Mouse (Mus musculus) kidney, embryonic 16.5 days (tissue): ENCODE results near the gene Rusc1. TPM values are rescaled to one million over a fixed set of nuclear protein-coding genes. Genes with fewer than 3 reads are reported as not detected.

Source experiments
- ATAC-seq: fragments of 200-750 bp; cut with Nextera tagmentation; 2 replicates; pipeline ENCODE4 v1.8.0; 2017; ENCODE audit warnings: moderate TSS enrichment; ENCODE audit not compliant: low FRiP score, low TSS enrichment
- H3K27ac ChIP-seq: fragments of 300-500 bp; sonication (generic); 2 replicates; pipeline ENCODE4 v1.5.1; 2014; ENCODE audit warnings: low read length
- H3K27me3 ChIP-seq: fragments of 300-500 bp; sonication (generic); 2 replicates; pipeline ENCODE4 v1.6.1; 2014; ENCODE audit warnings: low read length, control low read depth, mixed read lengths; ENCODE audit not compliant: insufficient read depth
- H3K36me3 ChIP-seq: fragments of 300-500 bp; sonication (generic); 2 replicates; pipeline ENCODE4 v1.6.1; 2014; ENCODE audit warnings: low read length, control low read depth, mixed read lengths; ENCODE audit not compliant: insufficient read depth
- H3K4me1 ChIP-seq: fragments of 300-500 bp; sonication (generic); 2 replicates; pipeline ENCODE4 v1.6.1; 2014; ENCODE audit warnings: low read length, control low read depth, mixed read lengths; ENCODE audit not compliant: insufficient read depth
- H3K4me2 ChIP-seq: fragments of 300-500 bp; sonication (generic); replicated peaks from 2 replicates; pipeline ENCODE4 v1.6.1; 2014; ENCODE audit warnings: low read depth, low read length
- H3K4me3 ChIP-seq: fragments of 300-500 bp; sonication (generic); 2 replicates; pipeline ENCODE4 v1.5.1; 2014; ENCODE audit warnings: mild to moderate bottlenecking, low read length
- H3K9ac ChIP-seq: fragments of 300-500 bp; sonication (generic); replicated peaks from 2 replicates; pipeline ENCODE4 v1.6.1; 2014; ENCODE audit warnings: low read length
- H3K9me3 ChIP-seq: fragments of 300-500 bp; sonication (generic); 2 replicates; pipeline ENCODE4 v1.6.1; 2016; ENCODE audit warnings: low read length, control low read depth
- WGBS: fragments of 180-500 bp; shearing (Covaris S2); extraction: QIAGEN DNeasy Blood & Tissue Kit; methylation state at CpG from one replicate; pipeline ENCODE4 v1.1.7; 2014; 5-methylcytosine and 5-hydroxymethylcytosine counted together
- polyA plus RNA-seq: library from polyadenylated mRNA; unstranded; fragments of >200 nt; fragmentation: Nextera tagmentation; extraction: Ambion mirVana; gene quantifications from 2 replicates; pipeline ENCODE4 v1.2.1, GENCODE M21; 2015

The Rusc1 gene
- polyA plus RNA-seq, 1 experiment from 2014 or later: 21.3 TPM

GRCm38 (mm10) chr3:89100811-89101210 is 7.7 kb upstream of the Rusc1 start, which contains the start of gene Gm43738:
TSS of gene Gm43738 (minus strand) at chr3:89101099.
- Histone ChIP-seq H3K4me3 (peak within 1 kb of the TSS; percentile 63), H3K9ac (peak within 1 kb of the TSS; percentile 70), H3K4me2 (peak within 1 kb of the TSS; percentile 76), H3K27me3 (no peaks in the 10 kb centered on the region), H3K36me3 (peaks cover 28% of the 10 kb centered on the region), H3K9me3 (no peaks in the 10 kb centered on the region), H3K4me1 (peaks cover 25% of the 10 kb centered on the region), H3K27ac (peak within 1 kb of the TSS; percentile 21)
- no peak for ATAC-seq
- 31% methylated on average over 7 of the region's 7 CpGs for WGBS

DNA sequence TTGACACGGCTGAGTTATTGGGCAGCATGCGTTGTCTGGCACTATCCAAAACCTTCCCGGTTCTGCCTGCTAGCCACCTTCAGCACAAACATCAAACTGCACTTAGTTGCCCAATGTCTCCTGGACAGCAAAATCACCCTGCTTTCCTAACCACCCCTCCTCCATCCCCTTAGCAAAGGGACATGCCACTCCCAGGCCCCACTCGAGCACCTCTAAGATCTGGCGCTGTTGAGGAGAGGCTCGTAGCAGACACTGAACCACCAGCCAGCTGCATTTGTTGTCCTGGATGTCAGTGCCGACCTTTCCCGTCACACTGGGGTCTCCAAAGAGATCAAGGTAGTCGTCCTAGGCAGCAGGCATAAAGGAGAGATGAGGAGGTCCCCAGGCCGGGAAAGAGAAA is 910 bp upstream of the Rusc1 start:
- H3K9me3 ChIP-seq: no peaks in the 10 kb centered on the region
- ATAC-seq: no peak
- no peak overlapping the region for H3K4me3 ChIP-seq
- H3K4me1 ChIP-seq: peaks cover 30% of the 10 kb centered on the region
- 0 out of 2 replicates have a peak overlapping the region, but pooled peaks have one; percentile 57 for H3K4me2 ChIP-seq
- 80% methylated on average over 10 of the region's 10 CpGs for WGBS
- 0 out of 2 replicates have a peak overlapping the region, but pooled peaks have one; percentile 14 for H3K27ac ChIP-seq
- H3K27me3 ChIP-seq: peaks cover 8% of the 10 kb centered on the region
- peaks cover 35% of the 10 kb centered on the region for H3K36me3 ChIP-seq
- no peak overlapping the region for H3K9ac ChIP-seq

DNA sequence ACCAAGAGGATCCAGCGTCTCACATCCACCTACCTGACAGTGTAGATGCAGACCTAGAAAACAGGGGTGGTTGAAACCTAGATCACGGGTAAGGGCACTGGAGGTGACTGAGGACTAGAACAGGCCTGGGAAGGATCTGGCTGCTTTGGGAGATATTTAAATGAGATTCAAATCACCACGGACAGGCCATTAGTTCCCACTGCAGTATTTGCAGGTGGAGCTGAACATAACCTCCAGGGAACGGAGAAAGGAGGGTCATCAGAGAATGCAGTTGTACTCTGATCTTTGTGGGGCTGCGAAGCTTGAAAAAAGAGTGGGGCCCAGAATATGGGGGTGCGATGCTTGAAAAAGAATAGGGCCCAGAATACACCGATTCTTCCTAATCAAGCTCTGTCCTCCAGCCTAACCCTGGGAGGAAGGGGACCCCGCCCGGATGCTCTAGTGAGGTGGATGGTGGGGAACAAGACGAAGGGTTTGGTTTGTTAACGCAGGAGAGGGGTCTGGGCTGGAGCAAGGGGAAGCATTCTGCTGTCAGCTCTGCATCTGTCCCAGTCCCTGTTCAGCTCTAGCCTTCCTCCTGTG is 511 bp downstream of the Rusc1 start:
- ATAC-seq: no peak
- WGBS: 19% methylated on average over 11 of the region's 11 CpGs
- Histone ChIP-seq H3K9me3 (no peaks in the 10 kb centered on the region), H3K36me3 (peaks cover 24% of the 10 kb centered on the region), H3K4me2 (peak overlapping the region; percentile 57), H3K27me3 (peaks cover 8% of the 10 kb centered on the region), H3K27ac (no peak overlapping the region), H3K4me1 (peaks cover 43% of the 10 kb centered on the region), H3K4me3 (peak overlapping the region; percentile 41), H3K9ac (peak overlapping the region; percentile 53; the same call in 1 of the 2 replicates)

DNA sequence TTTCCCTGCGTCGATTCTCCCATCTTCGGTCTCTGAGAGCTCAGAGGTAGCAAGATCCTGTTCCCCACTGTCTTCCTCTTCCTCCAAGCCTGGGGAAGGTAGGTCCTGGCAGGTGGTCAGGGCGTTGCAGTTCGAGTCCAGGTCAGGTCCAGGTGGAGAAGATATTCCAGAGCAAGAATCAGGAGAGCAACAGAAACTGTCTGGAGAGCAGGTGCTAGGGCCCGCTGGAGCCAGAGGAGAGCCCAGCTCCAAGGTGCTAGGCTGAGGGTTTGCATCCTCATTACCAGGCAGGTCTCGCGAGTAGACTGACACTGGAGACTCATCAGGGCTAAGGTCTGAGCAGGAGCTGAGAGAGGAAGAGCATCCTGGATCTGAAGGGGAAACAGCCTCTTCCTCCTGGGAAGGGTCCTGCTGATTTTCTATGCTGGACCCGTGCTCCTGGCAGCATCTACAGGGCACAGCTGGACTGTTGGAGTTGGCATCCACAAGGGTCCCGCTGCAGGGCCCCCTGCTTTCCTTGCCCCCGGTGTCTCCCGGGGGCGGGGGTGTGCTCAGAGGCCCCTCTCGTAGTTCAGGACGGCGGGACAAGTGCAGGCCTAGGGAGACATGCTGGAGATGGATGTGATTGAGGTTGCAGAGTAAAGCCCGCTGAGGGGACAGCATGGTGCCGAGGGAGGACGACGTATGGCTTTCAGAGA is 1.2 kb downstream of the Rusc1 start:
- H3K27ac ChIP-seq: no peak overlapping the region
- peaks cover 44% of the 10 kb centered on the region for H3K4me1 ChIP-seq
- peak overlapping the region; percentile 67 for H3K9ac ChIP-seq
- H3K27me3 ChIP-seq: peaks cover 8% of the 10 kb centered on the region
- peak overlapping the region; percentile 67 for H3K4me3 ChIP-seq
- H3K4me2 ChIP-seq: peak overlapping the region; percentile 87
- no peak for ATAC-seq
- 11% methylated on average over 20 of the region's 20 CpGs for WGBS
- H3K36me3 ChIP-seq: peaks cover 20% of the 10 kb centered on the region
- H3K9me3 ChIP-seq: no peaks in the 10 kb centered on the region

DNA sequence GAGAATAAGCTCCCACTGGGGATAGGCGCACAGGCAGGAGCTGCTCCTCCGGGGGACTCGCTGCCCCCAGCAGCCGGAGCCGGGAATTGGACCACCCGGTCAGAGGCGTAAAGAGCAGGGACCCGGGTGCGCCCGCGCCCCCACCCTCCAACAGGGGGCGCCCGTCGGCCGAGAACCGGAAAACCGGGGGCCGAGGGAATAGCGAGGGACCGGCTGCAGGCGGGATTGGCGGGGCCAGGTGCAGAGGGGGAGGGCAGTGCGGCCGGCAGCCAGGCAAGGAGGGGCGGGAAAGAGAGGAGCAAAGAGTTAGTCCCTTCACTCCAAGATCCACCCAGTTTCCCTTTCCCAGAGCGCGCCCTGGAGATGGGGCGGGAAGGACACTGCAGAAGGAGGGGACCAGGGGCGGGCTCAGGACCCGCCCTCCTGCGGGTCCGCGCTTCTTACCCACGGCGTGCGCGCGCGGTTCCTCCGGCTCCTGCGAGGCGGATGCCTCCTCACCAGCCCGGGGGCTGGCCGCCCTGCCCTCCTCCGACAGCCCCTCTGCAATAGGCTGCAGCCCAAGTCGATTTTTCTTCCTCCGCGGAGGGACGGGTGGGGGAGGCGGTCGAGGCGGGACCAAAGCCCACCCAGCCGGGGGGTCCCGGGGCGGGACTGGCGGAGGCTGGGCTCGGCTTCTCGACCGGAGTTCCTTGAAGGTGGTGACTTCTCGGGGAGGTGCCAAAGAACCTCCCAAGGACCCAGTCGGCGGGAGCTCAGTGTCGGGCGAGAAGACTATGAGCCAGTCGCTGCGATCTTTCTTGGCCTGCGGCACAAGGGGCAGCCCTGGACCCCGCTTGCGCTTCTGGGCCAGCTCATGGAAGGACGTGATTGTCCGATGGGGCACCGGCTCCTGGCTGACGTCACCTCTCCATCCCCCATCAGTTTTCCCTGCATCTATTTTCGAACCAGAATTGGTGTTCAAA is 2.1 kb downstream of the Rusc1 start:
- ATAC-seq: peak; percentile 74
- H3K27ac ChIP-seq: peak overlapping the region; percentile 54
- H3K9ac ChIP-seq: peak overlapping the region; percentile 67
- peak overlapping the region; percentile 87 for H3K4me2 ChIP-seq
- H3K27me3 ChIP-seq: peaks cover 8% of the 10 kb centered on the region
- WGBS: under 1% methylated on average over 68 of the region's 74 CpGs
- peaks cover 44% of the 10 kb centered on the region for H3K4me1 ChIP-seq
- H3K9me3 ChIP-seq: no peaks in the 10 kb centered on the region
- peaks cover 15% of the 10 kb centered on the region for H3K36me3 ChIP-seq
- H3K4me3 ChIP-seq: peak overlapping the region; percentile 67

DNA sequence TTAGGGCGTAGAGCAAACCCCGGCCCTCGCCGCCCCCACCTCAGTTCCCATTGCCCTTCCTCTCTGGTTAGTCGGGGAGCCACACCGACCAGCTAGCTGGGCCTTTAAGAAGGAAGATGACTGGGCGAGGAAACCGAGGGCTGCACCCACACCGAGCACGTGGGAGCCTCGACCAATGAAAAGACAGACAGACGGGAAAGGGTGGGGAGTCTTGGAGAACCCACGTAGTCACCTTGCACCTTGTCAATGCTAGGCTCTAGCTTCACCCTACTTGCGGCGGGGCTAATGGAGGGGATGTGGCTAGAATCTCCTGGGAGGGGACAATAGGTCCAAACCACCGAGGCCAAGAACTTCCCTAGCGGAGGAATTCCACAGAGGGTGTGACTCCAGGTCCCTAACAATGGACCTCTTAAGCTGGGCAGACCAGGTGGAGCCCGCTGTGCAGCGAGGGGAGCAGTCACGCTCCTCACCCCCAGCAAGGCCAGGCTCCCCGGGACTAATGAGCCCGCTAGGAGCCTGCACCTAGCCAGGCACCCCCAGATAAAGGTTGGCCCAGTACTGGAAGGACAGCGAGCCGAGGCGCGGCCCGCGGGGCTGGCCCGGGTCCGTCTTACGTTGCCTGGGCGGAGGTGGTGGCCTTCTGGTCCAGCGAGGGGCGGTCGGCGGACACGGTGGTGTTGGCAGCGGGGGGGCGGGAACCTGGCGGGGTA is 3.1 kb downstream of the Rusc1 start:
- Histone ChIP-seq H3K4me2 (peak overlapping the region; percentile 87), H3K4me3 (peak overlapping the region; percentile 67), H3K27me3 (peaks cover 8% of the 10 kb centered on the region), H3K27ac (peak overlapping the region; percentile 54), H3K9ac (peak overlapping the region; percentile 67), H3K9me3 (no peaks in the 10 kb centered on the region), H3K4me1 (peaks cover 44% of the 10 kb centered on the region), H3K36me3 (peaks cover 6% of the 10 kb centered on the region)
- WGBS: under 1% methylated on average over 39 of the region's 40 CpGs
- ATAC-seq: peak; percentile 77

DNA sequence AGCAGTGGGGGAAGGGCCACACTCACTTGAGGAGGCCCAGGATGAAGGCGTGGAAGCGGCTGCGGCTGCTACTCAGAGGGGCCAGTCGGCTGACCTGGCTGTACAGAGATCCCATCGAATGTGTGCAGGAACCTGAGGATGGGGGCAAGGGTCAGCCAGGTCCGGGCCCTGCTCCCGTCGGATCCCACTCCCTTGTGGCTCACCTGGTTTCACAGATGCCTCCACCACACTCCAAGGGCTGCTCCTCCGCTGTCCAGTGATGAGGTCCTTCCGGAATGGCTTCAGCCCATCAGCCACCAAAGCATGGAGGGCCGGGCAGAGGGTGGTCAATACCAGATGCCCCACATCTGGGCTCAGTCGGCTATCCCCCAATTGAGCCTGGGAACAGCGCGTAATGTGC is 4.1 kb downstream of the Rusc1 start:
- no peaks in the 10 kb centered on the region for H3K36me3 ChIP-seq
- no peak for ATAC-seq
- H3K4me2 ChIP-seq: peak overlapping the region; percentile 87
- H3K27ac ChIP-seq: no peak overlapping the region
- peaks cover 8% of the 10 kb centered on the region for H3K27me3 ChIP-seq
- no peak overlapping the region; the same call in 1 of the 2 replicates for H3K9ac ChIP-seq
- H3K4me1 ChIP-seq: peaks cover 44% of the 10 kb centered on the region
- H3K9me3 ChIP-seq: no peaks in the 10 kb centered on the region
- H3K4me3 ChIP-seq: peak overlapping the region; percentile 67
- 50% methylated on average over 14 of the region's 14 CpGs for WGBS

DNA sequence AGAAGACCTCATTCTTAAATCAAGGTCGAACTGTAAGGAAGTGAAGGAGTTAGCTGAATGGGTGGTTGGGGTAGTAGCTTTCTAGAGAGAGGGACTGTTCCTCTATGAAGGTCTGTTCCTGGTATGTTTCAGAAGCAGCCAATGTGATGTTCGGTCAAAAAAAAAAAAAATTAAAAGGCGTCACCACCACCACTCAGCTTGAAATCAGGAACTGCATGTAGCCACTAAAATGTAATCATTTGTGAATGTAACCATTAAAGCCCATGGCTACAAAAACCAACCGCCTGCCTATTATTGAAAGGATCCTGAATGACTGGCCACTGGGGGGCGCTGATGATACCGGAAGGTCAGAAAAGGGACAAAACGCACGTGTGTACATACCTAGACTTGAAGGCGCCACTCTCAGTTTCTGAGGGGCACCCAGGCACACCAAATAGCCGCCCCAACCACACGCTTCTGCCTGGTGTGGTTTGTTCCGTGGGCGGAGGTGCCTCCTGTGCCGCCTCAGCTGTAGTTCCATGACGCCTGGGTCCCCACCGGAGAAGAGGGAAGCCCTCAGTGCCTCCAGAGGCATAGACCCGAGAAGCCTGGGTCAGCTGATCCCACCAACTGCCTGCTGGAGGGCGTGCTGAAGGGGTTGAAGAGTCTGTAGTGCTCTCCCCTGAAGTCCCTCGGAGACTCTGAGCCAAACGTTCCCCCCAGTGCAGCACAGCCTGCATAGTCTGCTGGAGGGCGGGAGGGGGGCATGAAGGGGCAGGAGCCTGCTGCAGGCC is 5.6 kb downstream of the Rusc1 start:
- Histone ChIP-seq H3K4me1 (peaks cover 33% of the 10 kb centered on the region), H3K27ac (peak overlapping the region; percentile 22; the same call in 1 of the 2 replicates), H3K4me2 (peak overlapping the region; percentile 44), H3K9me3 (no peaks in the 10 kb centered on the region), H3K27me3 (peaks cover 8% of the 10 kb centered on the region), H3K4me3 (peak overlapping the region; percentile 1; the same call in 1 of the 2 replicates), H3K36me3 (no peaks in the 10 kb centered on the region), H3K9ac (peak overlapping the region; percentile 5; the same call in 1 of the 2 replicates)
- 23% methylated on average over 21 of the region's 21 CpGs for WGBS
- ATAC-seq: no peak
